Mouse (Mus musculus): Measurements from ENCODE around the gene Peak1. TPM values are rescaled to one million over a fixed set of nuclear protein-coding genes. Genes with fewer than 3 reads are reported as not detected.

Gene Peak1
- total and polyA plus RNA-seq, 2 experiments from 2014 or later = 4.1 to 7.7 TPM

DNA sequence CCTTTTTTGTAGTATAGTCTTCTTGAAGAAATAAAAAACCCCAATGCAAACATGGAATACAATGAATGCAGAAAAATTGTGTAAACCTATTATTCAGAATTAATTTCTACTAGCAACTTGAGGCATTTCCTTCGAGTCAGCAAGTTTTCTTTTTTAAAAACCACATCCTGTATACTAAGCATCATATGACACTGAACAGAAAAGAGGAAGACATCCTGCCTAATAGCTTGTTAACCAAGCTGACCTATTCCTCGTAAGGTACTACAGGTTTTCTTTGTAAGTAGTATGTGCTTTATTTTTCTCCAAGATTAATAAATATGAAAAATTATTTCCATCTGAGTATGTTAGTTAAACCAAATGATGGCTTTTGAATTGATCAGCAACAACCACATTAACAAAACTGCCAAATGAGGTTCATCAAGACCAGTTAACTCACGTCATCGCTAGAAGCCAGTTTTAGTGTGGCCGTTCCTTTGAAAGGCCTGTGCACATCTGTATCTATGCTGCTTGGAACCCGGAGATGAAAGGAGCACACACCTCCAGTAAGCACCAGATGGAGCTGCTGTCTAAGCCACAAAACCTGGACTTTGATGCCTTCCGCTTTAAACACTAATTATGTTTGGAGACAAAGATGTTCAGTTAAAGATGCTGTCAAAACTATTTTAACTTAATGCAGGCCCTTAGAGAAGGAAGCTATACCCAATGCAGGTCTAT is 153.4 kb downstream of the Peak1 start:
- peak; percentile 86 for TF ChIP-seq CTCF (IDR thresholded peaks at IDR 0.05; ENCODE audit: low read depth)
- no peaks in the 10 kb centered on the region for H3K27me3 ChIP-seq (ENCODE audit: insufficient read depth, low read length)
- H3K4me1 ChIP-seq (ENCODE audit: insufficient read depth) = no peaks in the 10 kb centered on the region
- ATAC-seq = peak; percentile 86; the same call in 1 of the 2 replicates
- H3K4me3 ChIP-seq (ENCODE audit: low read depth, low read length) = no peak overlapping the region
- DNase-seq = peak; percentile 78
- WGBS = 50% methylated on average over 7 of the region's 7 CpGs
- no peak overlapping the region for H3K27ac ChIP-seq (ENCODE audit: low read depth, low read length)
- no peak overlapping the region for H3K4me2 ChIP-seq (ENCODE audit: low read depth)
- no peak overlapping the region for H3K9ac ChIP-seq
- H3K9me3 ChIP-seq (ENCODE audit: low read length) = peaks cover 6% of the 10 kb centered on the region
- no peaks in the 10 kb centered on the region for H3K36me3 ChIP-seq (ENCODE audit: insufficient read depth)

DNA sequence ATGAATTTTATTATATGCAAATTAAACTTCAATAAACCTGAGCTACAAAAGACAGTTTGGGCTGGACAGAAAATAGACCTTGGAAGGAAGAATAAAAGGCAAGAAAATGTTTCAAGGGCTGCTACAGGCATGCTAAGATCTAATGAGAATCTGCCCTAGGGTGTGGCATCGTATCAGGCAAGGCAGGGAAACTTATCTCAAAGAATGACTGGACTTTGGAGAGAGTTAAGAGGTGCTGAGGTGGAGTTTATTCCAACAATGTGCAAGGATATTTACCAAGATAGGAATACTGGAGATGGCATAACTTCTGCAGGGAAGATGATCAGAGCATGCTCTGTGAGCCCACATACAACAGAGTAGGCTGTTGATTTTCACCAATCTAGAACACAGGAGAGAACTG is 154.8 kb downstream of the Peak1 start:
- TF ChIP-seq CTCF (IDR thresholded peaks at IDR 0.05; ENCODE audit: low read depth) = no peak
- ATAC-seq (no peak), DNase-seq (no peak)
- Histone ChIP-seq H3K27me3 (ENCODE audit: insufficient read depth, low read length) (no peaks in the 10 kb centered on the region), H3K4me3 (ENCODE audit: low read depth, low read length) (no peak overlapping the region), H3K4me1 (ENCODE audit: insufficient read depth) (no peaks in the 10 kb centered on the region), H3K36me3 (ENCODE audit: insufficient read depth) (no peaks in the 10 kb centered on the region), H3K9me3 (ENCODE audit: low read length) (peaks cover 6% of the 10 kb centered on the region), H3K27ac (ENCODE audit: low read depth, low read length) (no peak overlapping the region), H3K4me2 (ENCODE audit: low read depth) (no peak overlapping the region), H3K9ac (no peak overlapping the region)
- 87% methylated on average over 1 of the region's 1 CpGs for WGBS

- H3K4me2 ChIP-seq (ENCODE audit: low read depth) = no peak overlapping the region
- 80% methylated on average over 14 of the region's 14 CpGs for WGBS
- no peak overlapping the region for H3K4me3 ChIP-seq (ENCODE audit: low read depth, low read length)
- no peaks in the 10 kb centered on the region for H3K4me1 ChIP-seq (ENCODE audit: insufficient read depth)
- no peaks in the 10 kb centered on the region for H3K27me3 ChIP-seq (ENCODE audit: insufficient read depth, low read length)
- H3K27ac ChIP-seq (ENCODE audit: low read depth, low read length) = peak overlapping the region; percentile 17; the same call in 1 of the 2 replicates
- peak; percentile 62 for ATAC-seq
- no peaks in the 10 kb centered on the region for H3K36me3 ChIP-seq (ENCODE audit: insufficient read depth)
- DNase-seq = no peak
- TF ChIP-seq CTCF (IDR thresholded peaks at IDR 0.05; ENCODE audit: low read depth) = no peak
- peaks cover 6% of the 10 kb centered on the region for H3K9me3 ChIP-seq (ENCODE audit: low read length)
- no peak overlapping the region for H3K9ac ChIP-seq
Observed at GRCm38 (mm10) chr9:56260495-56261136, 157.3 kb downstream of the Peak1 start.

- Histone ChIP-seq H3K9me3 (ENCODE audit: low read length) (peaks cover 6% of the 10 kb centered on the region), H3K4me2 (ENCODE audit: low read depth) (no peak overlapping the region), H3K36me3 (ENCODE audit: insufficient read depth) (no peaks in the 10 kb centered on the region), H3K27ac (ENCODE audit: low read depth, low read length) (peak overlapping the region; percentile 17; the same call in 1 of the 2 replicates), H3K4me1 (ENCODE audit: insufficient read depth) (no peaks in the 10 kb centered on the region), H3K9ac (no peak overlapping the region), H3K27me3 (ENCODE audit: insufficient read depth, low read length) (no peaks in the 10 kb centered on the region), H3K4me3 (ENCODE audit: low read depth, low read length) (no peak overlapping the region)
- peak; percentile 50; the same call in 1 of the 2 replicates for ATAC-seq
- WGBS = 74% methylated on average over 22 of the region's 22 CpGs
- no peak for TF ChIP-seq CTCF (IDR thresholded peaks at IDR 0.05; ENCODE audit: low read depth)
- DNase-seq = peak; percentile 59
Observed at GRCm38 (mm10) chr9:56259790-56260494, 157.9 kb downstream of the Peak1 start.

DNA sequence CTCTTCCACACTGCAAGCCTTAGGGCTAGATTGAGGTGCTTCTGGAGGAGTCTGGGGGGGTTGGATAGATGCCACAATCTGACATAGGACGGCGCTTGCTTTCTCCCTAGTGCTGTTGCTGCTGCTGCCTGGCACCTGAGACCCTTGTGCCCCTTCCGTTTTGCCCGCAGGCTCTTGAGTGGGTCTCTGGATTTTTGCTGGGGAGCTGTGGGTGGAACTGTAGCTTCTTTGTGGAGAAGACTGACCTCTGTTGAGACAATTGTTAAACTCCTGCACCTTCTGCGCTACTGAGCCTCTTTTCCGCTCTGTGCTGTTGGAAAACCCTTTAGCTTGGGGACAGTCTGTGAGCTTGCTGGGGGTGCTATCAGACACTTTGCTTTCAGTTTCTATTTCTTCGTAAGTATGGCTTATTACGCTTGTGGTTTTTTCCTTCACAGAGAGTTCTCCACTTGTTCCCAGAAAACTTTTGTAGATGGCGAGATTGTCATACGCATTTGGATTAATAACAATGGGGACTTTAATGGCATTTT is 159.5 kb downstream of the Peak1 start:
- Histone ChIP-seq H3K4me3 (ENCODE audit: low read depth, low read length) (no peak overlapping the region), H3K9ac (no peak overlapping the region), H3K27ac (ENCODE audit: low read depth, low read length) (no peak overlapping the region), H3K9me3 (ENCODE audit: low read length) (peaks cover 6% of the 10 kb centered on the region), H3K4me1 (ENCODE audit: insufficient read depth) (no peaks in the 10 kb centered on the region), H3K4me2 (ENCODE audit: low read depth) (no peak overlapping the region), H3K36me3 (ENCODE audit: insufficient read depth) (no peaks in the 10 kb centered on the region), H3K27me3 (ENCODE audit: insufficient read depth, low read length) (no peaks in the 10 kb centered on the region)
- no peak for DNase-seq
- ATAC-seq = no peak
- WGBS = 90% methylated on average over 10 of the region's 10 CpGs
- TF ChIP-seq CTCF (IDR thresholded peaks at IDR 0.05; ENCODE audit: low read depth) = no peak

DNA sequence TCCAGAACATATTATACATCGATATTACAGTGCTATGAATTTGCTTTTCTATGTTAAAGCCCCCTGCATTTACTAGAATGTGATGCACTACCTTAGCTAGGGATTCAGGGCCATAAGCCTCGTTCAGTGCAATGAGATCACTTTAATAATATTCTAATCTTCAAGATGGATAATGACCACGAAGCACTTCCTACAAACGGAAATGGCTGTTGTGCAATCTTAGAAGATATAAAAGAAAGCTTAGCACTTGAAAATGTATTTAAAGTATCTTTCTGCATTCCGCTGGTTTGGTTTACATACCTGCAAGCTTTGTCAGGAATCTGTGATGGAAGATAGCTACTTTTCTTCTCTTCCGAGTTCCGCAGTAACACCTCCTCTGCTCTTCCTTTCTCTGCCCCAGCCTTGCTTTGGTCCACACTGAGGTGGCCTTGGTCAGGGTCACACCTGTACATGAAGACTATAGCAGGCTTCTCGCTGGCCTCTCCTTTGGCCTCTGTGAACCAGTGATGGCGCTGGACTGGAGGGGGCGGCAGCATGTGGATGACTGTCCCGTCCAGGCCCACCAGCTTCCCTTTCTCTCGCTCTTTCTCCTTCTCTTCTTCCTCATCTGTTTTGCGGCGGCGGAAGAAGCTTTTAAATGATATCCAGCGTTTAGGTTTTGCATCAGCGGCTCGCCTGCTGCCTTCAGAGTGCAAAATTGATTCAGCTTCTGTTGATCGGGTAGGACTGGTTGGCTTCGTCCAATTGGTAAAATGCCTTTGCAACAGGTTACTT is 160.5 kb downstream of the Peak1 start:
- no peak for ATAC-seq
- no peak overlapping the region for H3K4me2 ChIP-seq (ENCODE audit: low read depth)
- H3K36me3 ChIP-seq (ENCODE audit: insufficient read depth) = no peaks in the 10 kb centered on the region
- H3K9ac ChIP-seq = no peak overlapping the region
- 93% methylated on average over 20 of the region's 20 CpGs for WGBS
- H3K4me3 ChIP-seq (ENCODE audit: low read depth, low read length) = no peak overlapping the region
- H3K4me1 ChIP-seq (ENCODE audit: insufficient read depth) = no peaks in the 10 kb centered on the region
- H3K27me3 ChIP-seq (ENCODE audit: insufficient read depth, low read length) = no peaks in the 10 kb centered on the region
- no peak for TF ChIP-seq CTCF (IDR thresholded peaks at IDR 0.05; ENCODE audit: low read depth)
- DNase-seq = no peak
- no peak overlapping the region for H3K27ac ChIP-seq (ENCODE audit: low read depth, low read length)
- peaks cover 6% of the 10 kb centered on the region for H3K9me3 ChIP-seq (ENCODE audit: low read length)

All from forebrain, postnatal 0 days (tissue).